Mouse (Mus musculus): ENCODE measurements around the gene Gstz1. TPM values are rescaled to one million over a fixed set of nuclear protein-coding genes. Genes with fewer than 3 reads are reported as not detected.
"Not testable (repeated sequence)": the region's sequence is repeated elsewhere in the genome, so short reads cannot be mapped to it uniquely, and the experiment has no call there.

Gstz1 gene
- polyA plus RNA-seq, 1 experiment from 2014 or later = 33.3 TPM

GRCm38 (mm10) chr12:87160815-87161214 is 13.8 kb downstream of the Gstz1 start:
- no peak for ATAC-seq (ENCODE audit: borderline replicate concordance, extremely low read depth, low FRiP score, low TSS enrichment)
- Histone ChIP-seq H3K4me2 (no peak overlapping the region), H3K27me3 (no peaks in the 10 kb centered on the region), H3K9ac (no peak overlapping the region), H3K9me3 (no peaks in the 10 kb centered on the region), H3K36me3 (peaks cover 14% of the 10 kb centered on the region; the same call in 1 of the 2 replicates), H3K4me1 (peaks cover 6% of the 10 kb centered on the region; the same call in 1 of the 2 replicates), H3K27ac (no peak overlapping the region), H3K4me3 (no peak overlapping the region)
- 87% methylated on average over 5 of the region's 5 CpGs for WGBS

GRCm38 (mm10) chr12:87175194-87175946 is 28.4 kb downstream of the Gstz1 start:
- Histone ChIP-seq H3K27ac (no peak overlapping the region), H3K9me3 (no peaks in the 10 kb centered on the region)

DNA sequence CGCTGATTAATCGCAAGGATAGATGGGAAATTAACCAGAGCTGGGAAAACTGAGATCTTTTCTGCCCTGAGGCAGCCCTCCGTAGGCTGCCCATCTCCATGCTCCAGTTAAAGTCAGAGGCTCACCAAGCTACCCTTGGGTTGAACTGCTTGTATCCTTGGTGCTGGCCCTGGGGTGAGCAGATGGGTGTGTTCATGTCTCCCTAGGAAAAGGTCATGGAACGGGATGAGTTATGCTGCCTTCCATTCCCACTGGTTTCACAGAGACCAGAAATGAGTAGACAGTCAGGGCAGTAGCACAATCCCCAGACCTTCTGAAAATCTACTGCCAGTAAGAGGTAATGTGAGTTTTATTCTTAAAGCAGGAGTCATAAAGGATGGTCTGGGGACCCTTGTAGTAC is 30.7 kb downstream of the Gstz1 start:
- H3K9me3 ChIP-seq = no peaks in the 10 kb centered on the region
- no peak overlapping the region for H3K9ac ChIP-seq
- H3K4me2 ChIP-seq = no peak overlapping the region
- H3K27me3 ChIP-seq = no peaks in the 10 kb centered on the region
- no peak overlapping the region for H3K27ac ChIP-seq
- H3K4me1 ChIP-seq = no peaks in the 10 kb centered on the region
- no peaks in the 10 kb centered on the region for H3K36me3 ChIP-seq
- no peak for ATAC-seq (ENCODE audit: borderline replicate concordance, extremely low read depth, low FRiP score, low TSS enrichment)
- 93% methylated on average over 4 of the region's 4 CpGs for WGBS
- H3K4me3 ChIP-seq = no peak overlapping the region

More at GRCm38 (mm10) chr12:87175194-87175946, 28.4 kb downstream of the Gstz1 start:
- H3K27me3 ChIP-seq = no peaks in the 10 kb centered on the region
- no peak overlapping the region for H3K4me2 ChIP-seq
- no peak overlapping the region for H3K4me3 ChIP-seq
- 75% methylated on average over 4 of the region's 4 CpGs for WGBS
- H3K36me3 ChIP-seq = peaks cover 11% of the 10 kb centered on the region
- no peak for ATAC-seq (ENCODE audit: borderline replicate concordance, extremely low read depth, low FRiP score, low TSS enrichment)
- H3K9ac ChIP-seq = no peak overlapping the region
- no peaks in the 10 kb centered on the region for H3K4me1 ChIP-seq

GRCm38 (mm10) chr12:87193008-87193407 is 46.0 kb downstream of the Gstz1 start:
- H3K4me1 ChIP-seq = no peaks in the 10 kb centered on the region
- H3K4me2 ChIP-seq = no peak overlapping the region
- ATAC-seq (ENCODE audit: borderline replicate concordance, extremely low read depth, low FRiP score, low TSS enrichment) = no peak
- no peaks in the 10 kb centered on the region for H3K27me3 ChIP-seq
- no peak overlapping the region for H3K27ac ChIP-seq
- WGBS = 86% methylated on average over 3 of the region's 3 CpGs
- no peaks in the 10 kb centered on the region for H3K9me3 ChIP-seq
- H3K4me3 ChIP-seq = no peak overlapping the region
- H3K36me3 ChIP-seq = no peaks in the 10 kb centered on the region
- H3K9ac ChIP-seq = no peak overlapping the region

- H3K4me3 ChIP-seq = no peak overlapping the region
- H3K9me3 ChIP-seq = no peaks in the 10 kb centered on the region
- H3K36me3 ChIP-seq = no peaks in the 10 kb centered on the region
- 33% methylated on average over 1 of the region's 1 CpGs for WGBS
- H3K27me3 ChIP-seq = no peaks in the 10 kb centered on the region
- H3K27ac ChIP-seq = no peak overlapping the region
- no peak overlapping the region for H3K9ac ChIP-seq
- H3K4me1 ChIP-seq = peaks cover 7% of the 10 kb centered on the region
- H3K4me2 ChIP-seq = no peak overlapping the region
- no peak for ATAC-seq (ENCODE audit: borderline replicate concordance, extremely low read depth, low FRiP score, low TSS enrichment)
Observed at GRCm38 (mm10) chr12:87195069-87195468, 48.1 kb downstream of the Gstz1 start.

GRCm38 (mm10) chr12:87196310-87196709 is 49.3 kb downstream of the Gstz1 start:
- no peak for ATAC-seq (ENCODE audit: borderline replicate concordance, extremely low read depth, low FRiP score, low TSS enrichment)
- no peaks in the 10 kb centered on the region for H3K36me3 ChIP-seq
- H3K9me3 ChIP-seq = no peaks in the 10 kb centered on the region
- H3K4me2 ChIP-seq = no peak overlapping the region
- H3K4me1 ChIP-seq = peaks cover 7% of the 10 kb centered on the region
- no peak overlapping the region for H3K4me3 ChIP-seq
- no peaks in the 10 kb centered on the region for H3K27me3 ChIP-seq
- H3K27ac ChIP-seq = no peak overlapping the region
- no peak overlapping the region for H3K9ac ChIP-seq

DNA sequence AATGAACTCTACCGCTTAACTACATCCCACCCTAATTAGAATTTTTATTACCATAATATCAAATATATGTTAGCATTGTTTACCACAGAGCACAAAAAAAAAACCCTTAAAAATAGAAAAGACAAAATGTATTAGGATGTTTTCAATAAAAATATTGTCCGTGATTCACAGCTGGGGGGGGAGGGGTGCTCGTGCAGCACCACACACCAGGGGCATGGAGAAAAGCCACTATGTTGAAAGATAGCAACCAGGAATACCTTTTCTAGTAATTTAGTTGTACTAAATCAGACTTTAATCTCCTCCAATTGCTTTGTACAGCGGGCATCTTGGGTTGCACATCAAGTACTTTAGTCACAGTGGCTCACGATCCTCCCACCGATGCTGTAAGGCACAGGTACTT is 51.8 kb downstream of the Gstz1 start:
- Histone ChIP-seq H3K4me3 (peak overlapping the region; percentile 86), H3K27ac (no peak overlapping the region), H3K9me3 (no peaks in the 10 kb centered on the region), H3K27me3 (no peaks in the 10 kb centered on the region), H3K4me1 (peaks cover 7% of the 10 kb centered on the region), H3K4me2 (peak overlapping the region; percentile 94), H3K36me3 (no peaks in the 10 kb centered on the region), H3K9ac (peak overlapping the region; percentile 88; the same call in 1 of the 2 replicates)
- ATAC-seq (ENCODE audit: borderline replicate concordance, extremely low read depth, low FRiP score, low TSS enrichment) = no peak
- 55% methylated on average over 6 of the region's 6 CpGs for WGBS

- Histone ChIP-seq H3K27ac (peak within 1 kb of the TSS; percentile 61), H3K4me2 (peak within 1 kb of the TSS; percentile 94), H3K4me3 (peak within 1 kb of the TSS; percentile 86), H3K9ac (peak within 1 kb of the TSS; percentile 88), H3K9me3 (no peaks in the 10 kb centered on the region), H3K4me1 (peaks cover 7% of the 10 kb centered on the region), H3K36me3 (no peaks in the 10 kb centered on the region), H3K27me3 (no peaks in the 10 kb centered on the region)
- WGBS = 1% methylated on average over 38 of the region's 38 CpGs
- peak; percentile 53 for ATAC-seq (ENCODE audit: borderline replicate concordance, extremely low read depth, low FRiP score, low TSS enrichment)
Observed at GRCm38 (mm10) chr12:87199206-87199972, 52.4 kb downstream of the Gstz1 start, which contains the start of gene Samd15. Samd15 (plus strand) TSS chr12:87199723.

DNA sequence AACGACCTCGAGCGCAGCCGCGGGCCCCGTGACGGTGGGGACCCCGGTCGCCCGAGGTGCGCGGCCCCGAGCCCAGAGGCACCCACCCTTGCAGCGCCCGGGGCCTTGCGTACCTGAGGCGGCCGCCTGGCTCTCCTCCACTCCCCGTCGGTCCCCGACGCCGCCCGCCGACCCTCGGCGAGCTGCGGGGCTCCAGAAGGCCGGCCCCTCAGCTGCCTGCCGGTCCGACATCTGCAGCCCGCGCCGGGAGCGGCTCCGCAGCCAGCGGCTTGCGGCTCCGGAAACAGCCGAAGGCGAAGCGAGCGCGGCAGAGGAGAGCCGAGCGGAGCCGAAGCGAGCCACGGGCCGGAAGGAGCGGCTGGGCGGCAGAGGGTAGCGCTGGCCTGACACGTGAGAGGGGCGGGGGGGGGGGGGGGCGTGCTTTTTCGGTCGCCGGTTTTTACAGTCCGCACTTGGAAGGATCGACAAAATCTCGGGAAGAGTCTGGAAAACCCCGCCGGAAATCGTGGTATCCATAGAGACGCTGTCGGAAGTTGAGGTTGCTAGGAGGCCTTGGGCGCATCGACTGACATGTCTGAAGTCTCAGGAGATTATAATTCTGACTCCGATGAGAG is 53.1 kb downstream of the Gstz1 start, which contains the start of gene Tmed8:
Tmed8 (minus strand) TSS at position 482 of the 614 bp plus-strand sequence.
- Histone ChIP-seq H3K4me2 (peak within 1 kb of the TSS; percentile 94), H3K4me1 (peaks cover 7% of the 10 kb centered on the region), H3K9ac (peak within 1 kb of the TSS; percentile 88), H3K9me3 (no peaks in the 10 kb centered on the region), H3K36me3 (no peaks in the 10 kb centered on the region), H3K4me3 (peak within 1 kb of the TSS; percentile 86), H3K27me3 (no peaks in the 10 kb centered on the region), H3K27ac (peak within 1 kb of the TSS; percentile 61)
- WGBS = under 1% methylated on average over 64 of the region's 70 CpGs
- peak; percentile 96 for ATAC-seq (ENCODE audit: borderline replicate concordance, extremely low read depth, low FRiP score, low TSS enrichment)

DNA sequence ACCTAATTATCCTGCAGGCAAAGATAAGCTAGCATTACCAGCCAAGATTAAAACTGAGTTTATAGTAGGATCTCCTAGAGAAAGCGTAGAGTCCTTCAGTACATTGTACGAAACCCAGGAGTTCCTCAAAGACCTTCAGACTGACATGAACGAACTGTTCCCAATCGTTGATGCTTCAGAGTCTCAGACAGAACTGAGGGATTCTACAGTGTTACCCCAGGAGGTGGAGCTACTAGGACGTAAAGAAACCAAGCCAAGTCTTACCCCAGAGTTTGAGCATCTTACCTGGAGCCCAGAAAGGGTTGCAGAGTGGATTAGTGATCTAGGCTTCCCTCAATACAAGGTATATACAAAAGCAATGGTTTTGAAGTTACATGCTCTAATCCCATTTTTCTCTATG is 54.7 kb downstream of the Gstz1 start:
- H3K9ac ChIP-seq = no peak overlapping the region
- no peak overlapping the region for H3K4me3 ChIP-seq
- WGBS = 63% methylated on average over 5 of the region's 5 CpGs
- H3K27me3 ChIP-seq = no peaks in the 10 kb centered on the region
- H3K9me3 ChIP-seq = no peaks in the 10 kb centered on the region
- H3K4me2 ChIP-seq = no peak overlapping the region
- peaks cover 7% of the 10 kb centered on the region for H3K4me1 ChIP-seq
- ATAC-seq (ENCODE audit: borderline replicate concordance, extremely low read depth, low FRiP score, low TSS enrichment) = no peak
- H3K27ac ChIP-seq = no peak overlapping the region
- H3K36me3 ChIP-seq = no peaks in the 10 kb centered on the region

DNA sequence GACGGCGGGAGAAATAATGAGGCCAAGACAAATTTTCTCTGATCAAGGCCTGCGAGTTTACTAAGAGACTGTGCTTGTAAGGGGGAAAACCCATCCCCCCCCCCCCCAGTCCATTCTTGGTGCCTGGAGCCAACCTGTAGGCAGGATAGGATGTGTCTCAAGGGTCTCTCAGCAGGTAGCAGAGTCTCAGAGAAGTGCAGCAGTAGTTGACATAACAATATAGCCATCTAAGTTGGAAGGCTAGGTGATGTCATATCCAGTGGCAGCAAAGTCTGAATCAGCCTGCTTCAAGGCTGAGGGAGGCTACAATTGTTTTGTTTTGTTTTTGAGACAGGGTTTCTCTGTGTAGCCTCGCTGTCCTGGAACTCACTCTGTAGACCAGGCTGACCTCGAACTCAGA is 58.8 kb downstream of the Gstz1 start:
- not testable (repeated sequence) for H3K9ac ChIP-seq; H3K36me3 ChIP-seq; H3K27ac ChIP-seq; H3K27me3 ChIP-seq; H3K9me3 ChIP-seq; H3K4me2 ChIP-seq; ATAC-seq (ENCODE audit: borderline replicate concordance, extremely low read depth, low FRiP score, low TSS enrichment); H3K4me1 ChIP-seq; H3K4me3 ChIP-seq
- WGBS = 88% methylated on average over 5 of the region's 5 CpGs

Data from lung, embryonic 15.5 days (tissue).